Mouse (Mus musculus): ENCODE data around the gene Hes2.

GRCm38 (mm10) chr4:152133213-152133612 is 25.5 kb upstream of the Hes2 start:
- no peak for TF ChIP-seq POLR2A (IDR thresholded peaks at IDR 0.05; ENCODE audit: borderline replicate concordance, extremely low read depth, low read depth, low read length)
- TF ChIP-seq CTCF (IDR thresholded peaks at IDR 0.05; ENCODE audit: insufficient read depth, low read length) = no peak

Measured in lung, adult 2 months (tissue).